Mouse (Mus musculus) myocyte (in vitro differentiated cells): Measurements from ENCODE around the gene Spag6l. TPM values are rescaled to one million over a fixed set of nuclear protein-coding genes. Genes with fewer than 3 reads are reported as not detected.

Experiments used
- H3K27me3 ChIP-seq: one replicate; pipeline ENCODE4 v1.6.1; 2011; ENCODE audit not compliant: control insufficient read depth, insufficient read depth, insufficient read length
- H3K36me3 ChIP-seq: one replicate; pipeline ENCODE4 v1.6.1; 2011; ENCODE audit not compliant: control insufficient read depth, insufficient read depth
- H3K4me2 ChIP-seq: one replicate; pipeline ENCODE4 v1.6.1; 2011; ENCODE audit warnings: low read depth, control low read depth
- H3K4me3 ChIP-seq: one replicate; pipeline ENCODE4 v1.5.1; 2011; ENCODE audit warnings: mild to moderate bottlenecking, control low read depth, moderate library complexity
- H3K79me2 ChIP-seq: one replicate; pipeline ENCODE4 v1.6.1; 2011; ENCODE audit not compliant: control insufficient read depth, insufficient read depth
- H3ac ChIP-seq: one replicate; pipeline ENCODE4 v1.6.1; 2011; ENCODE audit not compliant: control insufficient read depth, insufficient read length
- CEBPB ChIP-seq: IDR thresholded peaks from 2 replicates; pipeline ENCODE4 v1.6.1; 2011; ENCODE audit warnings: mild to moderate bottlenecking, moderate library complexity; ENCODE audit not compliant: poor library complexity, insufficient read depth, severe bottlenecking
- E2F4 ChIP-seq: IDR thresholded peaks from one replicate; pipeline ENCODE4 v1.6.1; 2011; ENCODE audit warnings: mild to moderate bottlenecking, control low read depth, moderate library complexity; ENCODE audit not compliant: insufficient read depth
- MAX ChIP-seq: IDR thresholded peaks from one replicate; pipeline ENCODE4 v1.6.1; 2011; ENCODE audit warnings: low read depth, mild to moderate bottlenecking, control low read depth
- MYOD1 ChIP-seq, 3 experiments: IDR thresholded peaks; one replicate each; pipeline ENCODE4 v1.6.1; 2011; ENCODE audit warnings: control low read depth in 2 of 3, low read depth in 2 of 3, mild to moderate bottlenecking in 2 of 3, moderate library complexity in 1 of 3; ENCODE audit not compliant: insufficient read length in 2 of 3, control insufficient read depth in 1 of 3
- MYOG ChIP-seq, 3 experiments: IDR thresholded peaks; one replicate each; pipeline ENCODE4 v1.6.1; 2011; ENCODE audit warnings: control low read depth in 2 of 3, low read depth in 2 of 3, mild to moderate bottlenecking in 2 of 3; ENCODE audit not compliant: insufficient read length in 2 of 3, control insufficient read depth in 1 of 3, insufficient read depth in 1 of 3
- POLR2AphosphoS2 ChIP-seq: IDR thresholded peaks from one replicate; pipeline ENCODE4 v1.6.1; 2011; ENCODE audit warnings: low read depth, control low read depth; ENCODE audit not compliant: insufficient read length
- REST ChIP-seq: IDR thresholded peaks from one replicate; pipeline ENCODE4 v1.6.1; 2011; ENCODE audit warnings: mild to moderate bottlenecking, control low read depth, moderate library complexity; ENCODE audit not compliant: insufficient read depth, insufficient read length
- SRF ChIP-seq: IDR thresholded peaks from one replicate; pipeline ENCODE4 v1.6.1; 2011; ENCODE audit warnings: low read depth; ENCODE audit not compliant: control insufficient read depth, insufficient read length
- TCF12 ChIP-seq: IDR thresholded peaks from one replicate; pipeline ENCODE4 v1.6.1; 2011; ENCODE audit warnings: mild to moderate bottlenecking, control low read depth; ENCODE audit not compliant: poor library complexity, insufficient read depth, severe bottlenecking
- TCF3 ChIP-seq: IDR thresholded peaks from one replicate; pipeline ENCODE4 v1.6.1; 2011; ENCODE audit warnings: low read depth, control low read depth; ENCODE audit not compliant: insufficient read length
- USF1 ChIP-seq: IDR thresholded peaks from one replicate; pipeline ENCODE4 v1.6.1; 2011; ENCODE audit warnings: low read depth, mild to moderate bottlenecking, control low read depth, moderate library complexity
- polyA plus RNA-seq: library from polyadenylated mRNA; unstranded; fragments of >200 nt; fragmentation: generic; extraction: Trizol; gene quantifications from one replicate; pipeline ENCODE4 v1.2.1, GENCODE M21; 2012; ENCODE audit warnings: missing spikeins

Spag6l gene
- polyA plus RNA-seq, 1 experiment = not detected

DNA sequence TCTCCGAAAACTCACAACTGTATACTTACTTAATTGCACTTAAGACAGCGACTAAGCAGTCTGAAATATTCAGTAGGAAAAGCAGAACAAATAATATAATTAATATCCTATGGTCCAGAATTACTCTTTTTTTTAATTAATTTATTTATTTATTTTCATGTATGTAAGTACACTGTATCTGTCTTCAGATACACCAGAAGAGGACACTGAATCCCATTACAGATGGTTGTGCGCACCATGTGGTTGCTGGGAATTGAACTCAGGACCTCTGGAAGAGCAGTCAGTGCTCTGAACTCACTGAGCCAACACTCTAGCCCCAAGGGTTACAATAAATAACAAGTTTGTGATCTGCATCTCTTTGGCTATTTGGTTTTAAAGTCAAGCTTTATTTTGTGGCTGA lies 415 bp upstream of the Spag6l start:
- H3K4me2 ChIP-seq = no peak overlapping the region
- H3ac ChIP-seq = no peak overlapping the region
- H3K27me3 ChIP-seq = no peaks in the 10 kb centered on the region
- no peaks in the 10 kb centered on the region for H3K36me3 ChIP-seq
- TF ChIP-seq POLR2AphosphoS2 (no peak), SRF (no peak), E2F4 (no peak), MAX (no peak), USF1 (no peak)
- no peaks in the 10 kb centered on the region for H3K79me2 ChIP-seq
- H3K4me3 ChIP-seq = no peak overlapping the region

- H3K4me3 ChIP-seq = no peak overlapping the region
- no peaks in the 10 kb centered on the region for H3K36me3 ChIP-seq
- H3K27me3 ChIP-seq = no peaks in the 10 kb centered on the region
- H3ac ChIP-seq = no peak overlapping the region
- TF ChIP-seq MYOD1 (IDR thresholded peaks at IDR 0.05; ENCODE audit: control insufficient read depth in 1 of 3, insufficient read length in 2 of 3, low read depth in 2 of 3) (no peak), TCF12 (no peak), MAX (no peak)
- H3K4me2 ChIP-seq = no peak overlapping the region
- no peaks in the 10 kb centered on the region for H3K79me2 ChIP-seq
These were observed 3.0 kb downstream of the Spag6l start for GRCm38 (mm10) chr16:16826223-16826622.

DNA sequence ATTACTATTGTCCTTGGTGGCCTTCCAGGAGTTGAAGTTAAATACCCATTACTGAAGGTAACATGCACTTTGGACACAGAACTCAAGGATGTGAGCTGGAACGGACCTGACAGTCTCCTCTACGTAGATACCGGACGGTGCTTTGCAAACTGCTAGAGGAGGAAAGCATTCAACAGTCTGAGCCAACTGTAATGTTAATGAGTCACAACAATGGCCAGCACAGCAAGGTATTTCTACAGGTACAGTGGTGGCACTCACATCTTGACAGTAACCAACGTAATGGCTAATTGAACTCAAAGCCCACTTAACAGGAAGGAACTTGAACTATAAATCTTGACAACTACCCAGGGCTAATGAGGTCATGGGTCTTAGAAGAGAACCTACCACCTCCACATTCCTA lies 3.8 kb downstream of the Spag6l start:
- no peaks in the 10 kb centered on the region for H3K36me3 ChIP-seq
- TF ChIP-seq SRF = no peak
- no peak for TF ChIP-seq REST
- no peak for TF ChIP-seq CEBPB
- TF ChIP-seq TCF12 = no peak
- no peak for TF ChIP-seq USF1
- TF ChIP-seq MYOG (IDR thresholded peaks at IDR 0.05; ENCODE audit: control insufficient read depth in 1 of 3, insufficient read depth in 1 of 3, insufficient read length in 2 of 3, low read depth in 2 of 3) = no peak
- TF ChIP-seq MAX = no peak
- no peak for TF ChIP-seq TCF3
- no peak for TF ChIP-seq E2F4
- TF ChIP-seq MYOD1 (IDR thresholded peaks at IDR 0.05; ENCODE audit: control insufficient read depth in 1 of 3, insufficient read length in 2 of 3, low read depth in 2 of 3) = no peak
- no peaks in the 10 kb centered on the region for H3K79me2 ChIP-seq
- no peaks in the 10 kb centered on the region for H3K27me3 ChIP-seq
- H3K4me2 ChIP-seq = no peak overlapping the region
- no peak overlapping the region for H3ac ChIP-seq
- no peak overlapping the region for H3K4me3 ChIP-seq

- no peaks in the 10 kb centered on the region for H3K36me3 ChIP-seq
- TF ChIP-seq MAX = no peak
- H3ac ChIP-seq = no peak overlapping the region
- H3K79me2 ChIP-seq = no peaks in the 10 kb centered on the region
- no peaks in the 10 kb centered on the region for H3K27me3 ChIP-seq
- no peak overlapping the region for H3K4me3 ChIP-seq
- H3K4me2 ChIP-seq = no peak overlapping the region
These were observed 22.9 kb downstream of the Spag6l start for GRCm38 (mm10) chr16:16806325-16806724.

Other genes with a start within 250 kb of the Spag6l start
- gene Fgd4, start 228.9 kb downstream of the Spag6l start, polyA plus RNA-seq = 0.11 TPM
- not detected for gene Olfr19, start 153.1 kb downstream of the Spag6l start, polyA plus RNA-seq
- gene Igll1, start 34.5 kb upstream of the Spag6l start, polyA plus RNA-seq = not detected
- gene Top3b, start 41.3 kb upstream of the Spag6l start, polyA plus RNA-seq = 50.6 TPM
- gene Vpreb1, start 41.4 kb upstream of the Spag6l start, polyA plus RNA-seq = 0.83 TPM
- 17.9 TPM for gene Ppm1f, start 67.0 kb upstream of the Spag6l start, polyA plus RNA-seq
- gene Mapk1, start 153.9 kb upstream of the Spag6l start, polyA plus RNA-seq = 66.7 TPM
- gene Ypel1, start 240.2 kb upstream of the Spag6l start, polyA plus RNA-seq = 2.7 TPM